Mouse (Mus musculus): Measurements from ENCODE around the gene Ifih1. TPM values are rescaled to one million over a fixed set of nuclear protein-coding genes. Genes with fewer than 3 reads are reported as not detected.

Ifih1 gene
- total RNA-seq (2023), result 10 to 100 TPM; 18.1 to 22.6 TPM

DNA sequence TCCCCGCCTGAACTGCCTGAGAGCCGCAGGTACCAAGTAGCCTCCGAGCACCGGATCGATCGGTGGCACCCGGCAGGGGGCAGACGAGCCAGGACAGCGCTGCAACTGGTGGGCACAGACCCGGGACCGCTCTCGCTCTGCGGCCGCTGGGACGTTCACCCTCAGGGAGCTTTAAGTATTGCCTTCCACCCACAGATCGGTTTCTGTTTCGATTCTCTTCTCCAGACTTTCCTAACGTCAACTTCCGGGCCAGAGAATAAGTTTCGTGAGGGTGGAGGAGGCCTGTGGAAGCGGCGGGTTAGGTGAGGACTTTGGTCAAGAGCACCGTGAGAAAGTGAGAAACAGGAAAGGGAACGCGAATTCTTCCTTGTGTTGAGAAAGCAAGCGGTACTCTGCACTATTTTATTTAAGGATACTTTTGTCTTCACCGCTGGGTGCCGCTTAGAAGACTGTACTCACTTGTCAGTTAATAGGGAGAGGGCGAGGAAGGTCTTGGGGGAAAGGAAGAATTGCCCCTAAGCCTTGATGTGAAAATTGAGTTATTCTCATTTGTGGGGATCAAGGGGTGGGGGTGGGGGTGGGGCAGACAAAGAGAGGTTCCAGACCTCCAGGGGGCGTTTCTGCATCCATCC lies at the start of gene Ifih1:
Gene Ifih1, minus strand, starts transcription at position 242 of the 632 bp plus-strand sequence.

DNA sequence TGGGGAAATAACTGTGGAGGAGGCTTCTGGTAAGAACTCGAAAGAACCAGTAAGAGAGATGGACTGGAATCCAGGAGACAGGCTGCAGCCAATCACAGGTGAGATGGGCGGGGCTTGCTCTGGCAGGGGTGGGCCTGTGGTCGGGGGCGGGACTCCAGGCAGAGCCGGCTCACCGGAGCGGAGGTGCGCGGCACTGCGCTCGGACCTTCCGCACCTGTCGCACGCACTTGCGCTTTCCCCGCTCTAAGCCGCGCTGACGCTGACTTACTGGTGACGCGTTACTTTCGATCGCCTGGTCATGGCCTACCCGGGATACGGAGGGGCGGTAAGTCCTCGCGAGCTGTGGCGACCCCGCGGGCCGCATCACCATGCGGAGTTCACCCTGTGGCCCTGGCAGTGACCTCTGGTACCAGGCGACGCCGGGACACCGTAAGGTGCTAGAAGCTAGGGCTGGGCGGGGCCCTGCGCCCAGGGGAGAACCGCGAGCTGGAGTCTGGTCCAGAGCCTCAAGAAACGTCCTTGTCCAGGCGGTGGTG lies 18.1 kb upstream of the Ifih1 start, which contains the start of gene Gca:
Gene Gca, plus strand, starts transcription at position 151 of the 536 bp plus-strand sequence.

DNA sequence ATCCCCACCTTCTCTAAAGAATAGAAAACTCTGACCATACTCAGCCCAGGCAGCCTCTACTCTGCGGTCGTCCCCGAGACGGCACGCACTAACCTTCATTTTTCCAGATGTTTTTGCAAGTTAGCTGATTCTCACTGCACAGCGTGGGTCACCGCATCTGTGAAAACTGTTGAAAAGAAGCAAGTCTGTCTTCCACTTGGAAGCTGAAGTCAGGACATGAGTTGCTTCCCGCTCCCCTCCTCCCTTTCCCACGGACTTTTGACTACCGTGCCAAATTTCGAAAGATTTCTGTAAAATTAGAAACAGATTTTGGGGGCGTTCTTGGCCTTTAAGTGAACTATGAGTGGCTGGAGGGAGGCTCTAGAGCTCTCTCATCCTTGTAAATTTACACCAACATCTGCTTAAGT lies 72.3 kb downstream of the Ifih1 start, which contains the start of gene Fap:
Gene Fap, minus strand, starts transcription at position 323 of the 407 bp plus-strand sequence.

Other genes with a start within 250 kb of the Ifih1 start
- gene Dpp4, start 234.0 kb downstream of the Ifih1 start, total RNA-seq (2023), result 100 to 1,000 TPM; 117 to 123 TPM
- 1 to 10 TPM in 1 of 2 experiments, not detected in 1; 4.7 TPM for gene Gcg, start 162.6 kb downstream of the Ifih1 start, total RNA-seq (2023)
- gene Fap, start 72.2 kb downstream of the Ifih1 start, total RNA-seq (2023), result 1 to 10 TPM; 1.2 to 1.3 TPM
- not detected for gene Gca, start 18.0 kb upstream of the Ifih1 start, total RNA-seq (2023)

Data from T-cell, adult 66 days (primary cell).